Mouse (Mus musculus): ENCODE measurements at regions not wholly inside any gene's neighbourhood (a gene's known extent, or its start where the extent isn't known, plus 50 kb on each side); places are given as distances from the start of the nearest gene placed in this dataset.

DNA sequence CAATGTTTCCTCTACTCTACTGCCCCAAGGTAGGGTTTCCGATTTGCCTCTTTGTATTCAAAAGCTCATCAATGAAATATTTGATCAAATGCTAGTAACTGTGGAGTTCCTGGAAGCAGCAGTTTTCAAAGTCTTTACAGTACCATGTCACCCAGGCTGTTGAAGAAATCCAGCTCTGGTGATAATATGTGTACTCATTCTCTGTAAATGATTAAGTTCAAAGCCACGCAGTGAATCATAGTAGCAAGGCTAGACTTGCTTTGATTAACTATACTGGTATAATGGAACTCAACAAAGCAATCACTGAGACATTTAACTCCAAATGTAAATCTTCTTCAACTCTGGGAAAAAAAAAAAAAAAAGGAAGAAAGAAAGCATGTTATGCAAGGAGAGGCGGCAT, 86.8 kb upstream of the Tle4 start:
- Histone ChIP-seq H3K9me3 (replicated peaks) (no peaks in the 10 kb centered on the region), H3K27me3 (ENCODE audit: low read depth, poor library complexity, severe bottlenecking) (0 out of 2 replicates have a peak, but pooled peaks cover 3% of the 10 kb centered on the region), H3K4me3 (no peak overlapping the region), H3K27ac (no peak overlapping the region), H3K4me1 (peaks cover 10% of the 10 kb centered on the region), H3K36me3 (no peaks in the 10 kb centered on the region)
- WGBS: 60% methylated on average over 3 of the region's 3 CpGs
- no peak for DNase-seq (ENCODE audit: low spot score)

DNA sequence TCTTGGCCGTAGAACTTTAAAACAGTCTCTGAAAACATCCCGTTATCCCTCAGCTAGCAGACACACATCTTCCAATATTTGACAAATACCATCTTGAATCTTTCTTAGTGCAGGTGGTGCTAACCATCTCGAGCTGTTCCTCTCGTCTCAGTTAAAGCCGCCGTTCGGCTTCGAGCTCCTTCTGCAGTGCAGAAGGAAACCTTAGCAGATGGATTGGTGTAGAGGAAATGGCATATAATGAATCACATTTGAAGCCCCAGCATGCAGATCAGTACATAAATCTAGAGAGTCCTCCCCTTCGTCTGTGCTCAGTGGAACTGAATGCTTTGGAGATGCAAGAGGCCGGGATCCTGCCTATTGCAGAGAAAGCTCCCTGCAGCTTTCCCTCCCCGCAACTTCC, 83.5 kb upstream of the Tle4 start:
- no peaks in the 10 kb centered on the region for H3K27me3 ChIP-seq (ENCODE audit: low read depth, poor library complexity, severe bottlenecking)
- H3K36me3 ChIP-seq: no peaks in the 10 kb centered on the region
- no peak overlapping the region for H3K4me3 ChIP-seq
- DNase-seq (ENCODE audit: low spot score): no peak
- peaks cover 10% of the 10 kb centered on the region for H3K4me1 ChIP-seq
- WGBS: 66% methylated on average over 11 of the region's 11 CpGs
- H3K9me3 ChIP-seq (replicated peaks): no peaks in the 10 kb centered on the region
- H3K27ac ChIP-seq: no peak overlapping the region

DNA sequence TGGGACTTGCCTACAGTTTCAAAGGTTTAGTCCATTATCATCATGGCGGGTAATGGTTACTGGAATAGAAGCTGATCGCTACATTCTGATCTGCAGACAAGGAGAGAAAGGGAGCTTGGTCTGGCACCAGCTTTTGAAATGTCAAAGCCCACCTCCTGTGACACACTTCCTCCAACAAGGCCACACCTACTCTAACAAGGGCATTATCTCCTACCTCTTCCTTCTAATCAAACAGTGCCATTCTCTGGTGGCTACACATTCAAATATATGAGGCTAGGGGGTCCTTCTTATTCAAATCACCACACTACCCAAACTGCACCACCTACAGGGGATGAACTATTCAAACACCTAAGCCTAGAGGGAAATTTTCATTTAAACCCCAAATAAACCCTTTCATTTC, 81.9 kb upstream of the Tle4 start:
- Histone ChIP-seq H3K27me3 (ENCODE audit: low read depth, poor library complexity, severe bottlenecking) (no peaks in the 10 kb centered on the region), H3K4me1 (peaks cover 10% of the 10 kb centered on the region), H3K36me3 (no peaks in the 10 kb centered on the region), H3K27ac (no peak overlapping the region), H3K9me3 (replicated peaks) (no peaks in the 10 kb centered on the region), H3K4me3 (no peak overlapping the region)
- no peak for DNase-seq (ENCODE audit: low spot score)
- WGBS: 85% methylated on average over 2 of the region's 2 CpGs

DNA sequence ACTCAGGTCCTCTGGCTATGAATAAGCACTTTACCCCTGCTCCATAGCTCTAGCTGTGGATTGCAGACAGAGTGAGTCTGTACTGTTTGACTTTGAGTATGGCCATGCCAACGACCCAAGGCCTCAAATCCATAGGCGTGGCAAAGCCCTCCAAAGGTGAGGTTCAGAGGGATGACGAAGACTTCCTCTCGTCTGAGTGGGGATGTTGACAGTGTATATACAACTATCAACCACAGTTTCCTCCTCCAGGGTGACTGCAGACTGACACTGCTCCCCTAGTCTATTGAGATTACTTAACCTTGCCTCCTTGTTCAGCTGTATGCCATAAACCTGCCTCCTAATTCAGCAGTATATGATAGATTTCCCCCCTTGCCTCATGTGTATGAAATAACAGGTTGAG, 80.7 kb upstream of the Tle4 start:
- Histone ChIP-seq H3K4me1 (peaks cover 5% of the 10 kb centered on the region; the same call in 1 of the 2 replicates), H3K27me3 (ENCODE audit: low read depth, poor library complexity, severe bottlenecking) (no peaks in the 10 kb centered on the region), H3K9me3 (replicated peaks) (no peaks in the 10 kb centered on the region), H3K36me3 (no peaks in the 10 kb centered on the region), H3K4me3 (no peak overlapping the region), H3K27ac (no peak overlapping the region)
- 91% methylated on average over 4 of the region's 4 CpGs for WGBS
- no peak for DNase-seq (ENCODE audit: low spot score)

DNA sequence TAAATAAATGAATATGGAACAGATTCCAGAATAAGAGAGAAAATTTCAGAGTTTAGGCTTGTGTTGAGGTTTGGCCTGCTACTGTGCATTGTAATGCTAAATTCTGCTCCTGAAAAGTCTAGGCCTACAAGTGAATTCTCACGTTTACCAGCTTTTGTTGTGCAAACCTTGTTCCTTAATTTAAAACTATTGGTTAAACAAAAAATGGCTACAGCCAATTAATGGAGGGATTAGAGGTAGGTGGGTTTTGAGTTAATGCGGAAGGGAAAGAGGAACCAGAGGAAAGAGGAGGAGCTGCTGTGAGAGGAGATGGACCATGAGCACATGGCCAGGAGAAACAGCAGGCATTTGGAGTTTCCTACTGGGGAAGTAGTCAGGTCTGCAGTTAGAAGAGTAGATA, 79.1 kb upstream of the Tle4 start:
- Histone ChIP-seq H3K4me1 (peaks cover 5% of the 10 kb centered on the region; the same call in 1 of the 2 replicates), H3K4me3 (no peak overlapping the region), H3K36me3 (no peaks in the 10 kb centered on the region), H3K27ac (no peak overlapping the region), H3K27me3 (ENCODE audit: low read depth, poor library complexity, severe bottlenecking) (no peaks in the 10 kb centered on the region), H3K9me3 (replicated peaks) (no peaks in the 10 kb centered on the region)
- no peak for DNase-seq (ENCODE audit: low spot score)
- WGBS: 62% methylated on average over 2 of the region's 2 CpGs

DNA sequence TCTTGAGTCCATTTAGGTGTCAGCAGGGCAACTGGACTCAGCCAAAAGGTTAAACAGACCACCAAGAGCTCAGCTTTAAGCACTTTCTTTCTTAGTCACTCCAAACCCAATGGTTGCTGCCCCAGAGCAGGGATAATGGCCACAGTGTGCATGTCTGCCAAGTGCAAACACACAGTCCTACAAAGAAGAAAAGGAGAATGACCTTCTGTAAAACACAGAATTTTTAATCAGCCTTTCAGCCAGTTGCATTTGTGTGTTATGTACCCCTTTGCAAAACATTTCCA, 72.9 kb upstream of the Tle4 start:
- Histone ChIP-seq H3K27ac (no peak overlapping the region), H3K9me3 (replicated peaks) (no peaks in the 10 kb centered on the region), H3K27me3 (ENCODE audit: low read depth, poor library complexity, severe bottlenecking) (no peaks in the 10 kb centered on the region), H3K4me1 (no peaks in the 10 kb centered on the region), H3K4me3 (no peak overlapping the region), H3K36me3 (no peaks in the 10 kb centered on the region)
- DNase-seq (ENCODE audit: low spot score): no peak

DNA sequence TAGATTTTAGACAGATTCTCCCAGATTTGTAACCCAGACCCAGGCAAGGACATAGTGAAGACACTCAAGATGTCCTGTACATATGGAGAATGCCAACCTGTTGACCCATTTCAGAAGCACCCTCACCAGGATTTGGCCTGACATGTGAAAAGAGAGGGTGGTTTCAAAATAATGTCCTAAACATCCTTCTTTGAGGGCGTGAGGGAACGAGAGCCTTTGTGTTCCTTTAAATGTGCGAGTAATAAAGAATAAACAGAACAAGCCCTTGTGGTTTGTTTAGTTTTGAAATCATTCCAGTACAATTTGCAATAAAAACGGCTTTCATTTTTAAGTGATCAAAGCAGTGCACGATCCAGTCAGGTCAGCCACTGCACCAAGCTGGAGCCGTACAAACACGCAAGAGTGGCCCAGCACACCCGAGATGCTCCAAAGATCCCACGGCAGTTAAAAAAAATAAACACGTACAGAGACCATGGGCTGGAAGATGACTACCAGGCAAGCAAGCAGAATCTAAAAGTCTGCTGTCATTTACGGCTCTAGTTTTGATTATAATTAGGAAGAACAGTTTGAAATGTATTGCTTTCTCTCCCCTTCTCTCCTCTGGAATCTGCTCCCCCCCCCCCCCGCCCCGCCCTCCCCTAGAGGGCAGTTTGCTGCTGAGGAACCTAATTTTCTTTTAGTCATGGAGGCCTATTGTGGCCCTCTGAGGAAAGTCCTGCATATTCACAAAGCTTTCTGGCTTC, 72.4 kb upstream of the Tle4 start:
- Histone ChIP-seq H3K27me3 (ENCODE audit: low read depth, poor library complexity, severe bottlenecking) (no peaks in the 10 kb centered on the region), H3K27ac (no peak overlapping the region), H3K9me3 (replicated peaks) (no peaks in the 10 kb centered on the region), H3K36me3 (no peaks in the 10 kb centered on the region), H3K4me3 (no peak overlapping the region), H3K4me1 (no peaks in the 10 kb centered on the region)
- DNase-seq (ENCODE audit: low spot score): no peak
- 69% methylated on average over 12 of the region's 13 CpGs for WGBS

DNA sequence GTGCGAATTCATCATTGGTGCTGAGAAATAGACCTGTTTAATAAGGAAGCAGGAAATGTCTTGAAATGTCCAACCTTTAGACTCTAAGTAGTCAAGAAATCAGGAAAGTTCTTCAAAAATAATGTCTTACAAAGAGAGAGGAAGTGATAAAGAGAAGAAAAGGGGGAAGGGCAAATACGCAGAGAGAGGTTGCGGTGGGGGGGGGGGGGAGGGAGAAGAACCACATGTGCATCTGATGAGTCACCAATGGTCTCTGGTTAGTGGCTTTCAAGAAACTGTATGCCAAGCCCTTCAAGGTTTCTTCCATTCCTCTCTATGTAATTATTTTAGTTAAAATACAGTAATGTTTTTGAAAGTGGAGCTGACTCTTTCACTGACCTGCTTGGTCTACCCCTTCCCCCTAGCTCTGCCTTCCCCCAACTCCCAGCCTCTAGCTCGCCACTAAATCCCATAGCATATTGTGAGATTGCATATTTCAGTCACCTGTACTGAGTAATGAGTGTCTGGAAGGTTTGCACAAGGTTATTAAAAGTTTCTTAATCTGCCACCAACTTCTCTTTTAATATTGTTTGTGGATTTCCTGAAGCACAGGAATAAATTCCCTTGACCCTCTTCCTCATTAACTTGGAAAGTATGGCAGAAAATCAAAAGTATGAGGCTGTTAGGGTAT, 70.8 kb upstream of the Tle4 start:
- DNase-seq (ENCODE audit: low spot score): no peak
- 84% methylated on average over 4 of the region's 4 CpGs for WGBS
- H3K9me3 ChIP-seq (replicated peaks): no peaks in the 10 kb centered on the region
- no peaks in the 10 kb centered on the region for H3K27me3 ChIP-seq (ENCODE audit: low read depth, poor library complexity, severe bottlenecking)
- H3K27ac ChIP-seq: no peak overlapping the region
- no peak overlapping the region for H3K4me3 ChIP-seq
- H3K4me1 ChIP-seq: no peaks in the 10 kb centered on the region
- no peaks in the 10 kb centered on the region for H3K36me3 ChIP-seq

DNA sequence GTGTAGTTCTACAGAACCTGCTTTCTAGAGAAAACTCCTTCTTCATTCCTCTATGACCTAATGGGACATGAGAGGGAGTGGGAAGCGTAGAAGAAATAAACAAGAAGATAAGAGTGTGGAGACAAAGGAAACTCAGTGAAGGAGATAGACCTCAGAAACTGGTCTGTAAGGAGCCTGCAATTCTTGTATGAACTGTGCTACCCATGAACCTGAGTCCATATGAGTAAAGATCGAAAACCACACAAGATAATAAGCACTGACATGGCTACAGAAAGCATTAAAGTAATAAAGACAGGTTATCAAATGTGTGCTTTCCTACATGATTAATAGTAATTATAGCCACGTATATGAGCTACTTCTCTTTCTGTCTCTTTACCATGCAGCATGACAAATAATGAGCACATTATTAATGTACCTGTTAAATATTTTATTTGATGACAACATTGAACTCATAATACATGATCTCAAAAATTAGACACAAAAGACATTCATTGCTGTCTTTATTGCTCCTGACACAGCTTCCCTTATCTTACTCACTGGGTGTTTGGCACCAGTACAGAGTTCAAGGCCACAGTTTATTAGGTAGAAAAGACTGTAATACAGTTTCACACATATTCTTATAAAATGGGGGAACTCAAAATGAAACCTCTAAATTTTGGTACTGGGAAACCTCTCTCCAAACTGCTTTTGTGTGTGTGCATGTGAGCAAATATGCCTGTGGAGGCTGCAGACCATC, 67.0 kb upstream of the Tle4 start:
- Histone ChIP-seq H3K27ac (no peak overlapping the region), H3K27me3 (ENCODE audit: low read depth, poor library complexity, severe bottlenecking) (no peaks in the 10 kb centered on the region), H3K4me3 (no peak overlapping the region), H3K36me3 (no peaks in the 10 kb centered on the region), H3K4me1 (no peaks in the 10 kb centered on the region), H3K9me3 (replicated peaks) (no peaks in the 10 kb centered on the region)
- no peak for DNase-seq (ENCODE audit: low spot score)
- 92% methylated on average over 3 of the region's 3 CpGs for WGBS

DNA sequence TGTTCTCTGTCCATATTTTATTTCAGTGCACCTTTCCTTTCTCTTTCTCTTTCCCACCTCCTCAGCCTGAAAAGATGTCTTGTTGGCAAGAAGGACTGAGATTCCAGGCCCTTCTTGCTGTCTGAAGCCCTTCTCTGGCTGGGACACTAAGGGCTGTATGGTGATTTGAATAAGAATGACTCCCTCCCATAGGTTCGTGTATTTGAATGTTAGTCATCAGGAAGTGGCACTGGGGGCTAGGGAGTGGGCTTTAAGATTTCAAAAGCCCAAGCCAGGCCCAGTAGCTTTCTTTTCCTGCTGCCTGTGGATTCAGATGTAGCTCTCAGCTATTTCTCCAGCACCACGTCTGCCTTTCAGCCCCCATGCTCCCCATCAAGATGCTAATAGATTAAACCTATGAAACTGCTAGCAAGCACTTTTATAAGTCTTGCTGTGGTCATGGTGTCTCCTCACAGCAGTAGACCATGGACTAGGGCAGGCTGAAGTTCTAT, 66.3 kb upstream of the Tle4 start:
- no peak for DNase-seq (ENCODE audit: low spot score)
- no peak overlapping the region for H3K4me3 ChIP-seq
- no peaks in the 10 kb centered on the region for H3K4me1 ChIP-seq
- H3K36me3 ChIP-seq: no peaks in the 10 kb centered on the region
- no peaks in the 10 kb centered on the region for H3K27me3 ChIP-seq (ENCODE audit: low read depth, poor library complexity, severe bottlenecking)
- H3K9me3 ChIP-seq (replicated peaks): no peaks in the 10 kb centered on the region
- 67% methylated on average over 2 of the region's 2 CpGs for WGBS
- H3K27ac ChIP-seq: no peak overlapping the region

DNA sequence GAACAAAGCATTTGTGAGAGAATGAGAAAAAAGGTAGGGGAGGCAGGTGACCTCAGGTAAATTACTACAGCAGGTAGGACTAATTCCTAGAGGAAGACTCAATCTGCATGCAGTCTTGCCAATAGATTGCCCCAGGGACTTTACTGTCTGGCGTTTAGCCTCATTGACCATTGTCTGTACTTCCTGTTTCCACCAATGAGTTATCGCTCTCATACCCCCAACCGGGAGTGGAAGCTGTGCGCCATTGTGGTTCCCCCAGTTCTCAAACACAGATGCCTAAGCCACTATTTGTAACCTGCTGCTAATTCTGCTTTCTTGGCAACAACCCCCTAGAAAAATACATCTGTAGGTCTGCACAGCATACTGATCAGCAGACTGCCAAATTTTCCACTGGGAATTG, 65.5 kb upstream of the Tle4 start:
- H3K36me3 ChIP-seq: no peaks in the 10 kb centered on the region
- no peaks in the 10 kb centered on the region for H3K27me3 ChIP-seq (ENCODE audit: low read depth, poor library complexity, severe bottlenecking)
- 84% methylated on average over 4 of the region's 4 CpGs for WGBS
- H3K27ac ChIP-seq: no peak overlapping the region
- no peaks in the 10 kb centered on the region for H3K4me1 ChIP-seq
- H3K4me3 ChIP-seq: no peak overlapping the region
- no peaks in the 10 kb centered on the region for H3K9me3 ChIP-seq (replicated peaks)
- no peak for DNase-seq (ENCODE audit: low spot score)

DNA sequence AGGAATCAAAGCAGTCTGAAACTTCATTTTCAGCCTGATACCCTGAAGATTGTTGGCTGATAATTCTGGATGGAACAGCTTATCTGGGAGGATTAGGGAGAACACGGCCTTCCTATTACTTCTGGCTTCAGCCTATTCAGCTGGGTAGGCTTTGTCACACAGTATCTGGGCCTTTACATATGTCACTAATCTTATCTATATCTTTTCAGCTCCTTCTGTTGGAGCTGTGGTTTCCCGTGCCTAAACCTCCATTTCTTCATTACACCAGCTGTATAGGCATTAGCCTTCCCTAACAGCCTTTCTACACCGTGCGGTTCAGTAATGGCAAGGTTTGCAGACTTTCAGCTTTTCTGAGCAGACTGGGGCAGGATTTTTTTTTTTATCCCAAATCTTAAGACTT, 61.9 kb upstream of the Tle4 start:
- Histone ChIP-seq H3K36me3 (no peaks in the 10 kb centered on the region), H3K27me3 (ENCODE audit: low read depth, poor library complexity, severe bottlenecking) (no peaks in the 10 kb centered on the region), H3K4me3 (no peak overlapping the region), H3K9me3 (replicated peaks) (no peaks in the 10 kb centered on the region), H3K27ac (no peak overlapping the region), H3K4me1 (no peaks in the 10 kb centered on the region)
- DNase-seq (ENCODE audit: low spot score): no peak
- WGBS: 82% methylated on average over 4 of the region's 4 CpGs

DNA sequence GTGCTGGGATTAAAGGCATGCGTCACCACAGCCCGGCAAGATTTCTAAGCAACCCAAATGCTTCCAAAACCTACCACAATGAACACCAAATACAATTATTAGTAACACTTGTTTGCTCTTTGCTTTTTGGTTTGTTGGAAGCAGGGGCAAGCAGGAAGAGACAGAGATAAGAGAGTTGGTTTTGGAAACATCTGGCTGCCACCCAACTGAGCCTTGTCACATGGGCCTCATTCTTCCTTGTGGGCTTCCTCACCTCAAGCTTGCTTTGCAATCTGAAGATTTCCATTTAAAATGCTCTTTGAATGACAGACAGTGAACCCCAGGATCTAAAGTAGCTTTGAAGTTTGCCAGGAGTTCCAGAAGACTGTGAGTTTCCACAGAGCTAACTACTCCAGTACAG, 60.6 kb upstream of the Tle4 start:
- Histone ChIP-seq H3K27ac (no peak overlapping the region), H3K36me3 (no peaks in the 10 kb centered on the region), H3K27me3 (ENCODE audit: low read depth, poor library complexity, severe bottlenecking) (no peaks in the 10 kb centered on the region), H3K4me1 (peaks cover 6% of the 10 kb centered on the region), H3K4me3 (no peak overlapping the region), H3K9me3 (replicated peaks) (no peaks in the 10 kb centered on the region)
- no peak for DNase-seq (ENCODE audit: low spot score)
- 96% methylated on average over 2 of the region's 2 CpGs for WGBS
